Mouse (Mus musculus): ENCODE measurements at regions not wholly inside any gene's neighbourhood (a gene's known extent, or its start where the extent isn't known, plus 50 kb on each side); places are given as distances from the start of the nearest gene placed in this dataset.
A peak's percentile ranks its signal among the peaks of the same experiment; 100 is the strongest.
"Not testable (repeated sequence)": the region's sequence is repeated elsewhere in the genome, so short reads cannot be mapped to it uniquely, and the experiment has no call there.

DNA sequence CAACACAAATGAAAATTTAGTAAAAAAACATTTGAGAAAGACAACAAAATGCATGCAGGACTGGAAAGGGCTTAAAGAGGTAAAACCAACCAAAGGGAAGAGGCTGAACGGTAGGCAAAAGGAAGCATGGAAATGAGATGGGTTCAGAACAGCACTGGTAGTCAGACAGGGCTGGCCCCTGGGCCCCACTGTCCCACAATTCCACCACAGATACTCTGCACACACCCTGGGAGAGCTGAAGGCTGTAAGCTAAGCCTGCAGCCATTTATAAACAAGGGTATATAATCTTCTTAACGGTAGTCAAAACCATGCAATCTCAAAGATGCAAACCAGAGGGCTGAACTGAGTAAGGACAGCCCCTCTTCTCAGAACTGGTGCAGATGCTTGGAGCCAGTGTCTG is 124.0 kb upstream of the Try4 start:
- Histone ChIP-seq H3K27ac (ENCODE audit: insufficient read depth, low read length) (no peak overlapping the region), H3K4me1 (ENCODE audit: control insufficient read depth, insufficient read depth, low read length) (no peaks in the 10 kb centered on the region), H3K4me3 (ENCODE audit: insufficient read depth, low read length) (no peak overlapping the region)
- TF ChIP-seq POLR2A (IDR thresholded peaks at IDR 0.05; ENCODE audit: low read depth, low read length) (no peak), CTCF (IDR thresholded peaks at IDR 0.05; ENCODE audit: borderline replicate concordance, insufficient read depth, low read length) (no peak)

- no peak overlapping the region for H3K4me3 ChIP-seq (ENCODE audit: insufficient read depth, low read length)
- H3K4me1 ChIP-seq (ENCODE audit: control insufficient read depth, insufficient read depth, low read length), result no peaks in the 10 kb centered on the region
These were observed 124.9 kb upstream of the Try4 start for GRCm38 (mm10) chr6:41177152-41177551.

GRCm38 (mm10) chr6:41176034-41176433 is 126.0 kb upstream of the Try4 start:
- TF ChIP-seq POLR2A (IDR thresholded peaks at IDR 0.05; ENCODE audit: low read depth, low read length) (no peak), CTCF (IDR thresholded peaks at IDR 0.05; ENCODE audit: borderline replicate concordance, insufficient read depth, low read length) (no peak)
- no peaks in the 10 kb centered on the region for H3K4me1 ChIP-seq (ENCODE audit: control insufficient read depth, insufficient read depth, low read length)
- no peak overlapping the region for H3K27ac ChIP-seq (ENCODE audit: insufficient read depth, low read length)
- no peak overlapping the region for H3K4me3 ChIP-seq (ENCODE audit: insufficient read depth, low read length)

More at GRCm38 (mm10) chr6:41177152-41177551, 124.9 kb upstream of the Try4 start:
- TF ChIP-seq CTCF (IDR thresholded peaks at IDR 0.05; ENCODE audit: borderline replicate concordance, insufficient read depth, low read length), result no peak
- TF ChIP-seq POLR2A (IDR thresholded peaks at IDR 0.05; ENCODE audit: low read depth, low read length), result no peak
- no peak overlapping the region for H3K27ac ChIP-seq (ENCODE audit: insufficient read depth, low read length)

- no peak for TF ChIP-seq CTCF (IDR thresholded peaks at IDR 0.05; ENCODE audit: borderline replicate concordance, insufficient read depth, low read length)
- TF ChIP-seq POLR2A (IDR thresholded peaks at IDR 0.05; ENCODE audit: low read depth, low read length), result no peak
- Histone ChIP-seq H3K27ac (ENCODE audit: insufficient read depth, low read length) (no peak overlapping the region), H3K4me1 (ENCODE audit: control insufficient read depth, insufficient read depth, low read length) (no peaks in the 10 kb centered on the region), H3K4me3 (ENCODE audit: insufficient read depth, low read length) (no peak overlapping the region)
These were observed 128.2 kb upstream of the 2210010C04Rik start for GRCm38 (mm10) chr6:41163491-41163890.

- no peak overlapping the region for H3K27ac ChIP-seq (ENCODE audit: insufficient read depth, low read length)
- no peaks in the 10 kb centered on the region for H3K4me1 ChIP-seq (ENCODE audit: control insufficient read depth, insufficient read depth, low read length)
- no peak for TF ChIP-seq POLR2A (IDR thresholded peaks at IDR 0.05; ENCODE audit: low read depth, low read length)
- no peak for TF ChIP-seq CTCF (IDR thresholded peaks at IDR 0.05; ENCODE audit: borderline replicate concordance, insufficient read depth, low read length)
- H3K4me3 ChIP-seq (ENCODE audit: insufficient read depth, low read length), result no peak overlapping the region
These were observed 126.4 kb upstream of the 2210010C04Rik start for GRCm38 (mm10) chr6:41161693-41162092.

GRCm38 (mm10) chr6:41152101-41152500 is 116.8 kb upstream of the 2210010C04Rik start:
- no peak overlapping the region for H3K27ac ChIP-seq (ENCODE audit: insufficient read depth, low read length)
- H3K4me1 ChIP-seq (ENCODE audit: control insufficient read depth, insufficient read depth, low read length), result no peaks in the 10 kb centered on the region
- TF ChIP-seq POLR2A (IDR thresholded peaks at IDR 0.05; ENCODE audit: low read depth, low read length) (no peak), CTCF (IDR thresholded peaks at IDR 0.05; ENCODE audit: borderline replicate concordance, insufficient read depth, low read length) (no peak)
- H3K4me3 ChIP-seq (ENCODE audit: insufficient read depth, low read length), result no peak overlapping the region

GRCm38 (mm10) chr6:41151542-41151941 is 116.2 kb upstream of the 2210010C04Rik start:
- H3K27ac ChIP-seq (ENCODE audit: insufficient read depth, low read length), result no peak overlapping the region
- TF ChIP-seq CTCF (IDR thresholded peaks at IDR 0.05; ENCODE audit: borderline replicate concordance, insufficient read depth, low read length) (no peak), POLR2A (IDR thresholded peaks at IDR 0.05; ENCODE audit: low read depth, low read length) (no peak)
- H3K4me3 ChIP-seq (ENCODE audit: insufficient read depth, low read length), result no peak overlapping the region
- no peaks in the 10 kb centered on the region for H3K4me1 ChIP-seq (ENCODE audit: control insufficient read depth, insufficient read depth, low read length)

DNA sequence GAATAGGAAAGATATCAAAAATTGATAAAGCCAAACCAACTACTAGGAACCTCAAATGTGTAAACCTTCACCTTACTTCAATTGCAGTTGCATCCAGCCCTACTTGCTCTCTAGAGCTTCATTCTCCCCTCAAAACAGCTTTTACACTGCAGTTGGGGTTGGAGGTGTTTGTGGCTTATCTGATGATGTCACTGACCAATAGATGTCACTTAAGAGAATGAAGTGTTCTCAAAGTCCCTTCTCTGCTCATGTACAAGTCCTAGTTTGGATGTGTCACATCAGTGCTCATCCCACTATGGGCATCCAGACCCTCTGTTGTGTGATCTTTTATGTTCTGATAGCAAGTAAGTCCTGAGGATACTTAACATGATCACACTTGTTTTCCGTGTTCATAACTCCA is 105.6 kb upstream of the 2210010C04Rik start:
- Histone ChIP-seq H3K4me1 (ENCODE audit: control insufficient read depth, insufficient read depth, low read length) (no peaks in the 10 kb centered on the region), H3K27ac (ENCODE audit: insufficient read depth, low read length) (no peak overlapping the region), H3K4me3 (ENCODE audit: insufficient read depth, low read length) (no peak overlapping the region)
- TF ChIP-seq POLR2A (IDR thresholded peaks at IDR 0.05; ENCODE audit: low read depth, low read length) (no peak), CTCF (IDR thresholded peaks at IDR 0.05; ENCODE audit: borderline replicate concordance, insufficient read depth, low read length) (no peak)

GRCm38 (mm10) chr6:41137401-41137777 is 102.1 kb upstream of the 2210010C04Rik start:
- H3K27ac ChIP-seq (ENCODE audit: insufficient read depth, low read length); H3K4me3 ChIP-seq (ENCODE audit: insufficient read depth, low read length); H3K4me1 ChIP-seq (ENCODE audit: control insufficient read depth, insufficient read depth, low read length): not testable (repeated sequence)

GRCm38 (mm10) chr6:41136717-41137400 is 101.5 kb upstream of the 2210010C04Rik start:
- Histone ChIP-seq H3K4me3 (ENCODE audit: insufficient read depth, low read length) (no peak overlapping the region), H3K27ac (ENCODE audit: insufficient read depth, low read length) (no peak overlapping the region), H3K4me1 (ENCODE audit: control insufficient read depth, insufficient read depth, low read length) (no peaks in the 10 kb centered on the region)
- 0 out of 2 replicates have a peak, but pooled peaks have one; percentile 22 for TF ChIP-seq CTCF (IDR thresholded peaks at IDR 0.05; ENCODE audit: borderline replicate concordance, insufficient read depth, low read length)
- no peak for TF ChIP-seq POLR2A (IDR thresholded peaks at IDR 0.05; ENCODE audit: low read depth, low read length)
